In genomic region chr15:96185901-96186300, GRCm38 (mm10) we compare ENCODE assay signal across 13 mouse cellular contexts.
DNase-seq lines count a peak whose midpoint lies in the region; ATAC-seq and TF ChIP-seq lines count a peak whose summit lies in the region.
"Had no signal": no experiment of that assay in that cellular context is flagged by ENCODE, and none has a peak within 500 bp of the region (broad histone marks: within the 10 kb centered on the region; RNA-seq: fewer than 3 reads in every experiment).

No protein-coding gene starts in this region.

- no peaks in the 10 kb centered on the region for H3K27me3 ChIP-seq in heart, embryonic 15.5 days
- H3K27me3 ChIP-seq in ES-Bruce4 (ENCODE audit: control insufficient read depth, insufficient read depth, low read length, poor library complexity, severe bottlenecking): no peaks in the 10 kb centered on the region
- no peaks in the 10 kb centered on the region for H3K27me3 ChIP-seq in embryonic facial prominence, embryonic 11.5 days (ENCODE audit: control insufficient read depth, insufficient read depth, low read length)

- DNase-seq in heart, adult 11 months: no peak
- DNase-seq in embryonic facial prominence, embryonic 11.5 days (ENCODE audit: low spot score): peak; percentile 11
- peak; percentile 71 for DNase-seq in thymus, postnatal 0 days (ENCODE audit: low spot score)
- no peak for DNase-seq in right cerebral cortex, postnatal 25 days
- DNase-seq: cerebellum, adult 9-10 months; forebrain, postnatal 0 days; layer of hippocampus, adult 9-11 months had no signal

- H3K4me1 ChIP-seq in heart, embryonic 15.5 days (replicated peaks): peaks cover 16% of the 10 kb centered on the region
- H3K4me1 ChIP-seq in ES-Bruce4 (ENCODE audit: control insufficient read depth, insufficient read depth, low read length): peaks cover 7% of the 10 kb centered on the region
- no peaks in the 10 kb centered on the region for H3K4me1 ChIP-seq in embryonic facial prominence, embryonic 11.5 days (ENCODE audit: control insufficient read depth, insufficient read depth, low read length)

- ATAC-seq in heart, embryonic 15.5 days (replicated peaks; ENCODE audit: insufficient number of reproducible peaks, insufficient read depth, low FRiP score, low read depth): no peak; the same call in 1 of the 2 replicates
- no peak for ATAC-seq in embryonic facial prominence, embryonic 11.5 days (replicated peaks; ENCODE audit: insufficient number of reproducible peaks, low FRiP score, low TSS enrichment, low read depth)
- no peak for ATAC-seq in megakaryocyte-erythroid progenitor cell, adult 5-6 weeks (replicated peaks; ENCODE audit: low FRiP score, low TSS enrichment, poor library complexity, severe bottlenecking)
- ATAC-seq: CD4-positive, CD25-positive, alpha-beta regulatory T cell, adult 4 months; forebrain, postnatal 0 days; lung, postnatal 0 days had no signal

- whole genome bisulfite sequencing in heart, embryonic 15.5 days: 15% methylated on average over 5 of the region's 6 CpGs
- WGBS in embryonic facial prominence, embryonic 11.5 days: 13% methylated on average over 5 of the region's 6 CpGs

- no peaks in the 10 kb centered on the region for H3K9me3 ChIP-seq in heart, embryonic 15.5 days (replicated peaks)
- no peaks in the 10 kb centered on the region for H3K9me3 ChIP-seq in ES-Bruce4 (replicated peaks; ENCODE audit: control insufficient read depth, insufficient read depth, low read length, poor library complexity, severe bottlenecking)
- H3K9me3 ChIP-seq in embryonic facial prominence, embryonic 11.5 days (replicated peaks; ENCODE audit: control insufficient read depth, low read length): no peaks in the 10 kb centered on the region
- H3K9me3 ChIP-seq: midbrain, embryonic 10.5 days had no signal

- H3K4me3 ChIP-seq in heart, embryonic 15.5 days: no peak overlapping the region
- H3K4me3 ChIP-seq in ES-Bruce4 (ENCODE audit: low read depth, low read length): no peak overlapping the region
- no peak overlapping the region for H3K4me3 ChIP-seq in embryonic facial prominence, embryonic 11.5 days (ENCODE audit: low read depth, low read length)
- H3K4me3 ChIP-seq: midbrain, embryonic 10.5 days had no signal

- H3K36me3 ChIP-seq in heart, embryonic 15.5 days: no peaks in the 10 kb centered on the region
- H3K36me3 ChIP-seq in ES-Bruce4 (ENCODE audit: control insufficient read depth, insufficient read depth, low read length, poor library complexity, severe bottlenecking): peaks cover 5% of the 10 kb centered on the region; the same call in 1 of the 2 replicates
- H3K36me3 ChIP-seq in embryonic facial prominence, embryonic 11.5 days (replicated peaks; ENCODE audit: control insufficient read depth, insufficient read depth, low read depth, low read length): no peaks in the 10 kb centered on the region
- H3K36me3 ChIP-seq: midbrain, embryonic 10.5 days had no signal

- no peak for TF ChIP-seq CTCF in ES-Bruce4 (IDR thresholded peaks at IDR 0.05; ENCODE audit: low read depth, low read length)

- no peak for TF ChIP-seq EP300 in ES-Bruce4 (IDR thresholded peaks at IDR 0.05; ENCODE audit: insufficient read depth, low read depth, low read length)

- no peak overlapping the region for H3K9ac ChIP-seq in heart, embryonic 15.5 days
- no peak overlapping the region for H3K9ac ChIP-seq in ES-Bruce4 (ENCODE audit: low read depth, poor library complexity, severe bottlenecking)
- no peak overlapping the region for H3K9ac ChIP-seq in embryonic facial prominence, embryonic 11.5 days (replicated peaks; ENCODE audit: low read length)
- H3K9ac ChIP-seq: forebrain, postnatal 0 days had no signal

- H3K27ac ChIP-seq in heart, embryonic 15.5 days: peak overlapping the region; percentile 89
- peak overlapping the region; percentile 53 for H3K27ac ChIP-seq in ES-Bruce4 (ENCODE audit: insufficient read depth, low read length)
- H3K27ac ChIP-seq in embryonic facial prominence, embryonic 11.5 days (replicated peaks; ENCODE audit: low read depth, low read length): no peak overlapping the region
- H3K27ac ChIP-seq: midbrain, embryonic 10.5 days had no signal

- TF ChIP-seq POLR2A in ES-Bruce4 (IDR thresholded peaks at IDR 0.05; ENCODE audit: insufficient read depth, low read length): no peak

- H3K4me2 ChIP-seq in heart, embryonic 15.5 days: peak overlapping the region; percentile 35
- no peak overlapping the region for H3K4me2 ChIP-seq in embryonic facial prominence, embryonic 11.5 days (ENCODE audit: low read depth, low read length)

Comparison
In these comparisons a context has a peak if more than half of its experiments do, and no peak if none do; other contexts are left out.
1. DNase-seq: peak in embryonic facial prominence, embryonic 11.5 days (single experiment) and thymus, postnatal 0 days (single experiment); none in heart, adult 11 months (single experiment) and right cerebral cortex, postnatal 25 days (single experiment).